Mouse (Mus musculus) splenic B cell, adult 2 months (primary cell): ENCODE measurements around the gene Cnp.
A peak's percentile ranks its signal among the peaks of the same experiment; 100 is the strongest.
"Not testable (repeated sequence)": the region's sequence is repeated elsewhere in the genome, so short reads cannot be mapped to it uniquely, and the experiment has no call there.

Source experiments
- DNase-seq: peaks from one replicate; pipeline ENCODE4 v3.0.0-alpha.2; 2011; ENCODE audit warnings: low read depth, low spot score
- H3K27me3 ChIP-seq: 2 replicates; pipeline ENCODE4 v1.6.1; 2012; ENCODE audit warnings: mild to moderate bottlenecking, low read length, moderate library complexity, mixed read lengths; ENCODE audit not compliant: control insufficient read depth, poor library complexity, insufficient read depth, severe bottlenecking
- H3K36me3 ChIP-seq: 2 replicates; pipeline ENCODE4 v1.6.1; 2012; ENCODE audit warnings: mild to moderate bottlenecking, low read length, moderate library complexity, mixed read lengths; ENCODE audit not compliant: control insufficient read depth, poor library complexity, insufficient read depth, severe bottlenecking

The Cnp gene

GRCm38 (mm10) chr11:100574708-100575483, at the start of gene Cnp:
TSS of gene Cnp (plus strand) at chr11:100574904.
- H3K36me3 ChIP-seq: peaks cover 7% of the 10 kb centered on the region
- peak; percentile 87 for DNase-seq

DNA sequence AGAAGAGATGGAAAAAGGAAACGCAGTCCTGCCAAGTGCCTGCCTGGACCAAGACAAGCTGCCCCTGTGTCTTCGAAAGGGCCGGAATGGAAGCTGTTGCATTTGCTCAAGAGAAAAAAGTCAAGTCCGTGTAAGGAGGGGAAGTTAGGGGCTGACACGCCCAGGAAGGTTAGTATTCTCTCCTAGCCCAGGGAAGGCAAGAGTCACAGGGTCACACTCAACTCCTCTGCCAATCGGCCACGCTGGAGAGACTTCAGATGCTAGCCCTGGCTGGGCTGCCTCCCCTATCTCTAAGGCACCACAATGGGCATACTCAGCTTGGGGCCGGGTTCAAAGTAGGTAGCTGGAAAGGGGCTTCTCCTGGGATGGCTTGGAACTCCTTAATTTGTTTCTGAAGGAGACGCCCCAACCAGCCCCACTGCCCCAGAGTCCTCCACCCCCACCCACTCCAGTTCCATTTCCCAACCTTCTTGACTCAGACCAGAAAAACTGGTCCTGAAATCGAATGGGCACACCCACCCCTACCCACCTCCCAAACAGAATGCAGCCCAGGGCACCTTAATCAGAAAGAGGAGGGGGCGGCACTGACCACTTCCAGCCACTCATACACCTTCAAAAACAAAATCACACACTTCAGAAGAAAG, 49.6 kb upstream of the Cnp start:
- DNase-seq: no peak
- H3K36me3 ChIP-seq: peaks cover 1% of the 10 kb centered on the region

More at GRCm38 (mm10) chr11:100574708-100575483, at the start of gene Cnp:
- no peaks in the 10 kb centered on the region for H3K27me3 ChIP-seq

DNA sequence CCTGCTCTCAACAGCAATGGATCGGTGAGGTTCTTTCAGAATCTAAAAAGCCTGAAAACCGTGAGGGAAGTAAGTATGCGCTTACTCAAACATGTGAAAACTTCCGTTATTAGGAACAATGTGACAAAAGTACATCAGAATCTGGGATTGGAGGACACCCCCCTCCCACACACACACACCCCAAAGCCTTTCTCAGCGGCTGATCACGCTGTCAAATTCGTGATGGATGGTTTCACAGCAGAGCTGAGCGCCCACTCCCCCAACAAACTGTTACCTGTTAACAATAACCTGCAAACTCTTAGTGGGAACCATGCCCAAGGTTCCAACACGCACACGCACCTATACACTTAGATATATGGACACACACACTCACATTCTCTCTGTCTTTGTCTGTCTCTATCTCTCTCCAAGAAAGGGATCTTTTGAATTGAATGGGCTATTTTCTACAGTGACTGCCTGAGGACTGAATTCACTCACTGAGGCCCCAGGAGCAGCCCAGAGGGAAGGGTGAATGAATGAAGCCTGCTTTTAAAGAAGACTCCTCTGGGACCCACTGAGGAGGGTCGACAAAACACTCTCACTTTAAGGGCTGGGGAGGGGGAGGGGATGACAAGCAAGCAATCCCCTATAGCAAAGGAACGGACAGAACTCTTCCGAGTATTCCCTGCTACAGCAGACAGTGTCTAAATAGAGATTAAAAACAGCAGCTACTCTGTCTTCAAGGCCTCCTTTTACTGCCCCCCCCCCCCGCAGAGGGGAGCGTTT, 48.5 kb upstream of the Cnp start:
- DNase-seq: no peak
- Histone ChIP-seq H3K36me3 (peaks cover 1% of the 10 kb centered on the region), H3K27me3 (no peaks in the 10 kb centered on the region)

More for the DNA sequence above, 49.6 kb upstream of the Cnp start:
- no peaks in the 10 kb centered on the region for H3K27me3 ChIP-seq

DNA sequence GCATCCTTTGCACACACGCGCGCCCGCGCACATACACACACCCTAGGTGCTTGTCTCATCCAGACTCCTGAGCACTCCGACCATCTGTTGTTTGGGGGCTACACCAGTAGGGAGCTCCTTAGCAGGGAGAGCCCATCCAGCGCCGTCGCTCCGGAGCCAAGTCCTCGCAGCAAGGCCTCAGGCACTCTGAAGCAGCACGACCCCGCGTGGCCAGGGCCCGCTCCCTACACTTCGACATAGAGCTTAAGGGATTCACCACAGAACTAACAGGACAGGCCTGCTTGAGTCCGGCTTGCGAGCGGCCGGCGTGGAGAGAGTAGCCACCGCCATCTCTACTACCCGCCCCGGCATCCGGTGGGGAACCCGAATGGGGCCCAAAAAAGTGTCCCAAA, 47.6 kb upstream of the Cnp start:
- Histone ChIP-seq H3K27me3 (no peaks in the 10 kb centered on the region), H3K36me3 (peaks cover under 1% of the 10 kb centered on the region; the same call in 1 of the 2 replicates)
- peak; percentile 54 for DNase-seq

- peak; percentile 99 for DNase-seq
- no peaks in the 10 kb centered on the region; the same call in 1 of the 2 replicates for H3K36me3 ChIP-seq
- no peaks in the 10 kb centered on the region for H3K27me3 ChIP-seq
These were observed 47.0 kb upstream of the Cnp start, which contains the start of gene Acly for GRCm38 (mm10) chr11:100527458-100528374. TSS of gene Acly (minus strand) at chr11:100528000.

DNA sequence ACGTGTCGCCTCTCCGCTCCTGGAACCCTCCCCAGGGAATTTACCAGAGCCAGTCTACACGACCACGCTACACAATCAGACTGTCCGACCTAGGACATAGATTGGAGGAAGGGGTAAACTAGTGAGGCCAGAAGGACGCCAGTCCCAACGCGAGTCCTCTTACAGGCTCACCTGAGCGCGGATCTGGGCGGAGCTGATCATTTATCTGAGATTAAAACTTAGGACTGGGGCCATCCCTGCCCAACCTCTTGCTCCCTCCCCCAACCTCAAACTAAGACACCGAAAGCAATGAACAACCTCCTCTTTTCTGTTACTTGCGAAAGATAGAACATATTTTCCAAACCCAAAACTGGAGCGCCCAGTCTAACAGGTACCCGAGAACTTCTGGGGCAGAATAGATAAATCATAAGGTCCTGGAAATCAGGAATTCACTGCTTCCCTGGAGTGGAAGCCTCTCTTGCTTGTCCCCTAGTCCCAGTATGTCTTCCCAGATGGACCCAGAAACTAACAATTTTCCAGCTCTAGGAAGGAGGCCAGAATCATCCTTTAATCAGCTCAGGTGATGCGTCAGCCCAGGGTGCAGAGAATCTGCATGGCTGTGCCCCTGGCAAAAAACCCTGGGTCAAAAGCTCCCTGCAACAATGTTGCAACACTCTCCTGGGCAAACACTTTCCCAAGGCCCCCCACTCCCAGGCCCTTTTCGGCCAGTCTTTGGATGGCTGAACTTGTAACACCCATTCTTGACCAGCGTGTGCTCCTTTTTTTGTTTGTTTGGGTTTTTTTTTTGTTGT, 46.1 kb upstream of the Cnp start:
- Histone ChIP-seq H3K27me3 (no peaks in the 10 kb centered on the region), H3K36me3 (no peaks in the 10 kb centered on the region; the same call in 1 of the 2 replicates)
- DNase-seq: no peak

GRCm38 (mm10) chr11:100533871-100534270, 40.8 kb upstream of the Cnp start:
- Histone ChIP-seq H3K27me3 (no peaks in the 10 kb centered on the region), H3K36me3 (no peaks in the 10 kb centered on the region)
- no peak for DNase-seq

DNA sequence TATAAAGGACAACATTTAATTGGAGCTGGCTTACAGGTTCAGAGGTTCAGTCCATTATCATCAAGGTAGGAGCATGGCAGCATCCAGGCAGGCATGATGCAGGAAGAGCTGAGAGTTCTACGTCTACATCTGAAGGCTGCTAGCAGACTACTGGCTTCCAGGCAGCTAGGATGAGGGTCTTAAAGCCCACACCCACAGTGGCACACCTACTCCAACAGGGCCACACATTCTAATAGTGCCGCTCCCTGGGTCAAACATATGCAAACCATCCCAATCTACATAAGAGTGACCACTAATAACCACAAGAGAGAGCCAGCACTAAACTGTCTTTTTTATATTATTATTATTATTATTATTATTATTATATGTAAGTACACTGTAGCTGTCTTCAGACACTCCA, 40.3 kb upstream of the Cnp start:
- H3K36me3 ChIP-seq, DNase-seq, H3K27me3 ChIP-seq: not testable (repeated sequence)

DNA sequence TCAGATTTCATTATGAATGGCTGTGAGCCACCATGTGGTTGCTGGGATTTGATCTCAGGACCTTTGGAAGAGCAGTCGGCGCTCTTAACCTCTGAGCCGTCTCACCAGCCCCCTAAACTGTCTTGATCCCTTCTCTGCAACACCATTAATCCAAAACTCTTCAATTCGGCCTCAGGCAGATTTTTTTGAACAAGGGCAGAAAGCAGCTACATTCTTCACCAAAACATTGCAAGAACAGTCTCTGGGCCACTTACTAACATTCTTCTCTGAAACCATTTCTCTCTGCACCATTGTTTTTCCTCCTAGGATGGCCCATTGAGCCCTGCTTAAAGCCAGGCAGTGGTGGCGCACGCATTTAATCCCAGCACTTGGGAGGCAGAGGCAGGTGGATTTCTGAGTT, 39.9 kb upstream of the Cnp start:
- H3K36me3 ChIP-seq, DNase-seq, H3K27me3 ChIP-seq: not testable (repeated sequence)

GRCm38 (mm10) chr11:100535996-100536395, 38.7 kb upstream of the Cnp start:
- no peak for DNase-seq
- H3K27me3 ChIP-seq: no peaks in the 10 kb centered on the region
- no peaks in the 10 kb centered on the region for H3K36me3 ChIP-seq

GRCm38 (mm10) chr11:100536466-100536865, 38.2 kb upstream of the Cnp start:
- Histone ChIP-seq H3K36me3 (no peaks in the 10 kb centered on the region), H3K27me3 (no peaks in the 10 kb centered on the region)
- no peak for DNase-seq

DNA sequence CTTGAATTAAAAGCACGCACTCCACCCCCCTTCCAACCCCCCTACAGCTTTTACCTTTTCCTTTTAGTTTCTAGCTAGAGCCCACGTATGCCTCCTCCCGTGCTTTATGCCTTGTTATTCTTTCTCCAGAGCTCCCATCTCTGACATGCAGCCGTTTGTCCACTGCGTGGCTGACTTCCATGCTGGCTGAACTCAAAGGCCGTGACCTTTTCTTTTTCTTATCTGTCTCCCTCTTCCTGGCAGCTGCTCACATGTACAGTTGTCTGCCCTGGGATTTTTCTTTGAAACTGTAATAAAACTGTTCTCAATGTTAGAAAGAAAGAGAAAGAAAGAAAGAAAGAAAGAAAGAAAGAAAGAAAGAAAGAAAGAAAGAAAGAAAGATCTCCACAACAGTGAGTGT, 33.7 kb upstream of the Cnp start:
- H3K36me3 ChIP-seq: no peaks in the 10 kb centered on the region
- no peaks in the 10 kb centered on the region for H3K27me3 ChIP-seq
- no peak for DNase-seq

DNA sequence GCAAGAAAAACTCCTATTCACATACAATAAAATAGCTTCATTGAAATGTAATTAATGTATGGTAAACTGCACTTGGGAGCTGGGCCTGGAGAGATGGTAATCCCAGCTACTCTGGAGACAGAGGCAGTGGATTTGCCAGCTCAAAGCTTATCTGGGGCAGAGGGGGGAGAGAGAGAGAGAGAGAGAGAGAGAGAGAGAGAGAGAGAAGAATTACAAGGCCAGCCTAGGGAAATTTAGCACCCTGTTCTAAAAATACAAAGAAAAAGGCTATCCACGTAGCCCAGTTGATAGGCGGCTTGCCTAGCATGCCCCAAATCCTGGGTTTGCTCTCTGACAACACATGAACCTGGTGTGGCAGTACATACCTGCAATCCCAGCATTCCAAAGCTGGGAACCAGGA, 33.1 kb upstream of the Cnp start:
- Histone ChIP-seq H3K27me3 (no peaks in the 10 kb centered on the region), H3K36me3 (no peaks in the 10 kb centered on the region)
- no peak for DNase-seq
